Comparison of ENCODE assay signal across 8 mouse cellular contexts in genomic region chr3:90242984-90243775, GRCm38 (mm10). TPM values are rescaled to one million over a fixed set of nuclear protein-coding genes. Genes with fewer than 3 reads are reported as not detected.
DNase-seq lines count a peak whose midpoint lies in the region; ATAC-seq and TF ChIP-seq lines count a peak whose summit lies in the region.

Gene Creb3l4, minus strand, starts transcription at chr3:90243512.

- peaks cover 6% of the 10 kb centered on the region; the same call in 1 of the 2 replicates for H3K4me1 ChIP-seq in forebrain, embryonic 11.5 days (replicated peaks; ENCODE audit: control insufficient read depth, insufficient read depth, low read length)
- peaks cover 17% of the 10 kb centered on the region for H3K4me1 ChIP-seq in hindbrain, embryonic 14.5 days (replicated peaks; ENCODE audit: control insufficient read depth, insufficient read depth, low read length)
- H3K4me1 ChIP-seq in liver, embryonic 14.5 days (replicated peaks; ENCODE audit: control insufficient read depth in 2 of 2, insufficient read depth in 2 of 2, low read length in 1 of 2): peaks cover 10 to 17% of the 10 kb centered on the region in 2 experiments
- peaks cover 8% of the 10 kb centered on the region; the same call in 1 of the 2 replicates for H3K4me1 ChIP-seq in neural tube, embryonic 14.5 days (ENCODE audit: control insufficient read depth, insufficient read depth, low read length)

- H3K4me3 ChIP-seq in gastrocnemius, adult 2 months: peak within 1 kb of the TSS; percentile 64
- peak within 1 kb of the TSS; percentile 29 for H3K4me3 ChIP-seq in forebrain, embryonic 11.5 days (ENCODE audit: low read depth, low read length)
- H3K4me3 ChIP-seq in hindbrain, embryonic 14.5 days (replicated peaks; ENCODE audit: low read length): peak within 1 kb of the TSS; percentile 31
- H3K4me3 ChIP-seq in liver, embryonic 14.5 days (ENCODE audit: insufficient read depth in 1 of 2, low read depth in 2 of 2, low read length in 2 of 2): peak within 1 kb of the TSS; percentile 25 to 41; a peak in 3 of 4 replicates
- peak within 1 kb of the TSS; percentile 29 for H3K4me3 ChIP-seq in neural tube, embryonic 14.5 days (ENCODE audit: low read depth, low read length)

- H3K4me2 ChIP-seq in forebrain, embryonic 11.5 days (ENCODE audit: low read depth, low read length, severe bottlenecking): peak within 1 kb of the TSS; percentile 51
- H3K4me2 ChIP-seq in hindbrain, embryonic 14.5 days (replicated peaks): peak within 1 kb of the TSS; percentile 73
- peak within 1 kb of the TSS; percentile 59 for H3K4me2 ChIP-seq in liver, embryonic 14.5 days (ENCODE audit: low read depth)
- H3K4me2 ChIP-seq in neural tube, embryonic 14.5 days (ENCODE audit: low read depth, low read length): peak within 1 kb of the TSS; percentile 66

- peak; percentile 80 for ATAC-seq in forebrain, embryonic 11.5 days (replicated peaks; ENCODE audit: low FRiP score)
- peak; percentile 58; the same call in 1 of the 2 replicates for ATAC-seq in hindbrain, embryonic 14.5 days (ENCODE audit: low FRiP score)
- ATAC-seq in liver, embryonic 14.5 days (ENCODE audit: insufficient read depth): no peak
- peak; percentile 45; the same call in 1 of the 2 replicates for ATAC-seq in neural tube, embryonic 14.5 days (ENCODE audit: low read depth)
- ATAC-seq in megakaryocyte progenitor cell, adult 5-6 weeks (replicated peaks; ENCODE audit: poor library complexity): no peak

- no peaks in the 10 kb centered on the region for H3K36me3 ChIP-seq in forebrain, embryonic 11.5 days (ENCODE audit: control insufficient read depth, insufficient read depth, low read length)
- H3K36me3 ChIP-seq in hindbrain, embryonic 14.5 days (replicated peaks; ENCODE audit: control insufficient read depth, insufficient read depth): no peaks in the 10 kb centered on the region
- H3K36me3 ChIP-seq in liver, embryonic 14.5 days (replicated peaks; ENCODE audit: control insufficient read depth, insufficient read depth, low read depth): no peaks in the 10 kb centered on the region
- no peaks in the 10 kb centered on the region for H3K36me3 ChIP-seq in neural tube, embryonic 14.5 days (ENCODE audit: control insufficient read depth, insufficient read depth, low read length)

- H3K9ac ChIP-seq in forebrain, embryonic 11.5 days (ENCODE audit: low read length): peak within 1 kb of the TSS; percentile 30
- peak within 1 kb of the TSS; percentile 35; the same call in 1 of the 2 replicates for H3K9ac ChIP-seq in hindbrain, embryonic 14.5 days
- H3K9ac ChIP-seq in liver, embryonic 14.5 days (replicated peaks): no peak within 1 kb of the TSS
- H3K9ac ChIP-seq in neural tube, embryonic 14.5 days (replicated peaks; ENCODE audit: low read depth, low read length): peak within 1 kb of the TSS; percentile 8; the same call in 1 of the 2 replicates

- no peaks in the 10 kb centered on the region for H3K9me3 ChIP-seq in forebrain, embryonic 11.5 days (ENCODE audit: control insufficient read depth, low read length)
- no peaks in the 10 kb centered on the region for H3K9me3 ChIP-seq in hindbrain, embryonic 14.5 days (ENCODE audit: control insufficient read depth, low read length)
- no peaks in the 10 kb centered on the region for H3K9me3 ChIP-seq in liver, embryonic 14.5 days (ENCODE audit: control insufficient read depth, low read length)
- H3K9me3 ChIP-seq in neural tube, embryonic 14.5 days (ENCODE audit: control insufficient read depth, low read length): no peaks in the 10 kb centered on the region

- H3K27ac ChIP-seq in gastrocnemius, adult 2 months: peak within 1 kb of the TSS; percentile 56; the same call in 1 of the 2 replicates
- peak within 1 kb of the TSS; percentile 57; the same call in 1 of the 2 replicates for H3K27ac ChIP-seq in forebrain, embryonic 11.5 days (ENCODE audit: low read depth, low read length)
- H3K27ac ChIP-seq in hindbrain, embryonic 14.5 days: no peak within 1 kb of the TSS; the same call in 1 of the 2 replicates
- no peak within 1 kb of the TSS for H3K27ac ChIP-seq in liver, embryonic 14.5 days
- no peak within 1 kb of the TSS for H3K27ac ChIP-seq in neural tube, embryonic 14.5 days (ENCODE audit: low read depth, low read length)

- intact Hi-C loops in gastrocnemius, adult 2 months (cut with DNase I): no loop called here

- WGBS in forebrain, embryonic 11.5 days: 2% methylated on average over 19 of the region's 19 CpGs
- WGBS in hindbrain, embryonic 14.5 days: 2% methylated on average over 19 of the region's 19 CpGs
- WGBS in liver, embryonic 14.5 days (ENCODE audit: insufficient replicate concordance): 21% methylated on average over 19 of the region's 19 CpGs
- WGBS in neural tube, embryonic 14.5 days: 3% methylated on average over 19 of the region's 19 CpGs

- DNase-seq in gastrocnemius, adult 2 months: peak; percentile 48
- no peak for DNase-seq in gastrocnemius, adult 8-10 months (ENCODE audit: low spot score in 2 of 2)
- DNase-seq in forebrain, embryonic 11.5 days (ENCODE audit: low spot score): peak; percentile 81
- peak; percentile 70 for DNase-seq in hindbrain, embryonic 14.5 days (ENCODE audit: low spot score)
- no peak for DNase-seq in liver, embryonic 14.5 days (ENCODE audit: low read depth in 3 of 3, low spot score in 3 of 3)
- no peak for DNase-seq in left cerebral cortex, adult 11 months (ENCODE audit: low spot score)

- no peak for TF ChIP-seq CTCF in gastrocnemius, adult 2 months (IDR thresholded peaks at IDR 0.05)
- TF ChIP-seq CTCF in liver, embryonic 14.5 days (IDR thresholded peaks at IDR 0.05; ENCODE audit: low read depth): no peak

- H3K27me3 ChIP-seq in forebrain, embryonic 11.5 days (ENCODE audit: control insufficient read depth, insufficient read depth, low read length): no peaks in the 10 kb centered on the region
- no peaks in the 10 kb centered on the region for H3K27me3 ChIP-seq in hindbrain, embryonic 14.5 days (ENCODE audit: control insufficient read depth, insufficient read depth, low read length)
- H3K27me3 ChIP-seq in liver, embryonic 14.5 days (ENCODE audit: control insufficient read depth, insufficient read depth, low read length): no peaks in the 10 kb centered on the region
- H3K27me3 ChIP-seq in neural tube, embryonic 14.5 days (ENCODE audit: control insufficient read depth, insufficient read depth, low read length): no peaks in the 10 kb centered on the region

- TF ChIP-seq EP300 in liver, embryonic 14.5 days (IDR thresholded peaks at IDR 0.05; ENCODE audit: low read depth): no peak

RNA-seq across cellular contexts. Expression of gene Creb3l4, which starts in this region (rescaled TPM):
- total RNA-seq in gastrocnemius, adult 2 months (2021): not detected
- not detected for total RNA-seq in gastrocnemius, adult 8-10 months (2022)
- polyA plus RNA-seq in forebrain, embryonic 11.5 days (2014; fragmentation: Nextera tagmentation; extraction: Ambion mirVana): 6.0 and 6.2 TPM in 2 replicates
- 1.8 and 1.9 TPM in 2 replicates for polyA plus RNA-seq in hindbrain, embryonic 14.5 days (2014; fragmentation: Nextera tagmentation; extraction: Ambion mirVana)
- 0.15 and 0.27 TPM in 2 replicates for polyA plus RNA-seq in liver, embryonic 14.5 days (2012; rRNA removed)
- 0.24 and 0.28 TPM in 2 replicates for polyA plus RNA-seq in liver, embryonic 14.5 days (2014; fragmentation: Nextera tagmentation; extraction: Ambion mirVana)
- polyA plus RNA-seq in neural tube, embryonic 14.5 days (2014; fragmentation: Nextera tagmentation; extraction: Ambion mirVana): 1.3 and 2.4 TPM in 2 replicates
- total RNA-seq in megakaryocyte progenitor cell, adult 5-6 weeks (2015): 0.39 TPM in 1 of 2 replicates, not detected in the other
- total RNA-seq in megakaryocyte progenitor cell, adult 5-6 weeks (2017): not detected in 2 replicates

Comparison
In these comparisons a context has a peak if more than half of its experiments do, and no peak if none do; other contexts are left out.
1. Peak in DNase-seq, H3K4me3 ChIP-seq and H3K27ac ChIP-seq in gastrocnemius, adult 2 months; RNA of the gene not detected or under 1 TPM.
2. DNase-seq: peak in forebrain, embryonic 11.5 days (single experiment) and hindbrain, embryonic 14.5 days (single experiment); none in gastrocnemius, adult 8-10 months (0 of 2), liver, embryonic 14.5 days (0 of 3) and left cerebral cortex, adult 11 months (single experiment).
3. ATAC-seq: peak in forebrain, embryonic 11.5 days (single experiment), hindbrain, embryonic 14.5 days (single experiment) and neural tube, embryonic 14.5 days (single experiment); none in liver, embryonic 14.5 days (single experiment) and megakaryocyte progenitor cell, adult 5-6 weeks (single experiment).
4. Peak in every context shown above with its lines, with median percentiles within 50 percentile points of each other: H3K4me3 ChIP-seq and H3K4me2 ChIP-seq.